Mouse (Mus musculus) retina, adult 2 months (tissue): ENCODE data around the gene Gfod2.
A peak's percentile ranks its signal among the peaks of the same experiment; 100 is the strongest.

Experiments
- DNase-seq: peaks from one replicate; pipeline ENCODE4 v3.0.0-alpha.2; 2012; ENCODE audit warnings: low read depth, low spot score

The Gfod2 gene

DNA sequence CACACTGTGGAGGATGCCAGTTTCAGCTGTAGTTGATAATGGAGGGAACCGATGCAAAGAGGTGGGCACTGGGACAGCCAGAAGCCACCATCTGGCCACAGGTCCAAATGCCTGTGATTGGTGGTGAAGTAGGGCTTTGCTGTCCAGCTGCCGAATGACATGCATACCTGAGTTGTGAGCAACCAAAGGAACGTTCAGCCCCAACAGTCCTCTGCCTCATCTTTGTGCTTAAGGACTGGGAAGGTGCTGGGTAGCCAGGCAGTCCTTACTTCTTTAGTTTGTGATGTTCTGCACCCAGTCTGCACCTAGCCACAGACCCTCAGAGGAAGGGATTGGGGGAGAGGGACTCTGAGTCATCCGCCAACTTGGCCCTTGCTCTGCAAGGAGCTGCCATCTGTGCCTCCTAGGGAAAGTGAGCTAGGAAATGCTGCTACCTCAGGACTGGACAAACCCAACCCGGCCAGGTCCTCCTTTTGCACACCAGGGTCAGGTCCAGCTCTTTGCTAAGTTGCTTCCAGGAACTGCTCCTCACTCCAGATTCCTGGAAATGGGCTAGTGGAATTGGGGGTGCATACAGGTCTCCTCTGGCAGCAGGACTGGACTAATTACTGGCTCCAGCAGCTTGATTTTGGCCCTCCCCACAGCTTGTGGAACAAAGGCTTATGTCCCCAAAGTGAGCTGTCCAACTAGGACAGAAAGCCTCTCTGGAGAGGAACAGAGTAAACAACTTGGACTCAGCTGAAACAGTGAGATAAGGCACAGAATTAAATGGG, 10.2 kb upstream of the Gfod2 start:
- DNase-seq, result no peak

DNA sequence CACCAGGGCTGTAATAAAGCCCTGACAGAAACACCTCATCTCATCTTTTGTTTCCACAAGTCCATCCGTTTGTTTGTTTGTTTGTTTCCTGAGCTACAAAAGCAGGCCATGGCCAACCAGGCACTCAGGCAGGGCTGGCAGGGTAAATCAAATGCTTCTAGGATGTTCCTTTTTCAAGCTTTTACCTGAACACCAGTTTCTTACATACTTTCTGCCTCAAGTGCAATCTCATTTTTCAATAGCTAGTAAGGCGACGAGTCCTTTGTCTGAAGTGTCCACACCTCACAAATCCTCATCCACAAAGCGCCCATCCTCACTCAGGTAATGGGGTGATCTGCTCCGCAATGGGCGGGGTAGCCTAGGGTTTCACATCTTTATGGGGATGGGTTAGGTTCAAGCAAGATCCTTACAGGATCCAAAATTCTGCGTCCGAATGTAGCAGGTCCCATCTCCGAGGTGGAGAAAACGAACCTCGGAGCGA, 628 bp downstream of the Gfod2 start:
- DNase-seq, result no peak

DNA sequence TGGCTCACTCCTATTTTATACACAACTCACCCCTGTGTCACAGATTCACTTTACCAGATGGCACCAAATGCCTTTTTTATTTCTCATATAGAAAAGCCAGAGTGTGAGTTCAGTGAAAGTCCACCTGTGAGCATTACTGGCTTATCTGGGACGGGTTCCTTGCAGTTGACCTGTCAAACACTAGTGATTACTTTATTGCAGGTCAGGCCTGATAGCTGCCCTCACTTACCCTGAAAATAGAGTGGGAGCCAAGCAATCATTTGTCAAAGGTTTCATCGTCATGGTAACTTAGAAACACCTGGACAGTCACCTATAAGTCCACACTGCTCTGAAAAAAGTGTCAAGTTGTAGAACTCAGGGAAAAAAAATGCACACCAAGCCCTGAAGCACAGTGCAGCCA, 3.8 kb downstream of the Gfod2 start:
- DNase-seq, result no peak

DNA sequence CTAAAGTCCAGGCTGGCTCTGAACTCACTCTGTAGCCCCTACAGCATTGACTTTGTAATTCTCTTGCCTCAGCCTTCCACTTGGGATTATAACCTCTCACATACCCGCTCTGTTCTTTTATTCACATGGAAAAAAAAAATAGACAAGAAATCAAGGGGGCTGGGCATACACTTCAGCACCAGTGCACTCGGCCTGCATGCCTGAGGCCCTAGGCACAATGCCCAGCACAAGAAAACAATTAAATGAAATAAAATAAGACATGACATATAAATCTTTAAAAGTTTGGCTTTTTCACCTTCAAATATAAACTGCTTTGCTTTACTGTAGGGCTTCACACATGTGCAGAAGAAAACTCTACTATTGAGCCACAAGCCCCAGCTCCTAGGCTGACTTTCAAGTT, 4.5 kb downstream of the Gfod2 start:
- no peak for DNase-seq

DNA sequence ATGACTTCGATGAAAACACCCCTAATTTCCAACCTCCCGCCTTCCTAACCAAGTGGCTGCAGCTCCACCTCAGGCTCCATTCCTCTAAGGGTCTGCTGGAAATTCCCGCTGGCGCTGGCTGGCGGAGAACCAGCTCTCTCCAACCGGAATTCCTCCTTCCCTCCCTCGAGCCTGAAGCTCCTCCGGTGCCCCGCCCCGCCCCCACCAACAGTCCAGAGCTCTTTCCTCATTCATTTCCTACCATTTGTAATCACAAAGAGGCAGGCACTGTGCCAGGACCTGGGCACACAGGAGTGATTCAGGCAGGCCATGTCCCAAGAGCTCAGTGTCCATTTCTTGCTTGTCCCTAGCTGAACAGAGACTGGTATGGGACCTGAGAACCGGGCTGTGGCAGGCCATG, 7.9 kb downstream of the Gfod2 start:
- DNase-seq, result no peak

DNA sequence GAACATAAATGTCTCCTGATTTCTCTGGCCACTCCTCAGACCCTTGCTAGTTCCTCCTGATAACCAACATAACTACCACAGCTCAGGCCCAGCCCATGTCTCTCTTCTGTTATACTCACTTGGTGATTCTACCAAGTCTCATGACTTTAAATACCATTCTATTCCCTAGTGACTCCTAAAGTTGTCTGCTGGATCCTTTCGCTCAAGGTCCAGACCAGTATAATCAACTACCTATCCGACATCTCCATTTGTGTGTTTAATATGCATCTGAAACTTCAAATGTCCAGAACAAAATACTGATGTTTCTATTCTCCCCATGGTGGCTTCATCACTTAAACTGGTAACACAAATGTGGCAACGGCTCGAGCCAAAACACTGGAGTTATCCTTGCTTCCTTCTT, 15.2 kb downstream of the Gfod2 start:
- DNase-seq, result no peak

DNA sequence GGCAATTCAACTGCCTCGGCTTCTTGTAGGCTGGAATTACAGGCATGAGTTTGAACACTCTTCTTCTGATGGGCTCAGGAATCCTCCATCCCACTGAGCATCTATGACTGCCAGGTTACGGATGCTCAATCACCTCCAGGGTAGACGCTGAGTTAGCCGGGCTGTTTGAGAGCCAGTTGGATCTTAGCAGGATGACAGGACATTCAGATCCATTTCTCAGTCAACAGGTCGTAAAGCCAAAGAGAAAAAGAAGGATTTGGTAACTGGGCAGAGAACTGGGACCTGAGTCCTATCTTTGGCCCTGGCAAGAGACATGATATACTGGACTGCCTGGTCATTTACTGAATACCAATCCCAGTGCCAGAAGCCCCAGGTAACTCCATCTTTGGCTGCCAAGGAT, 19.2 kb downstream of the Gfod2 start:
- no peak for DNase-seq

DNA sequence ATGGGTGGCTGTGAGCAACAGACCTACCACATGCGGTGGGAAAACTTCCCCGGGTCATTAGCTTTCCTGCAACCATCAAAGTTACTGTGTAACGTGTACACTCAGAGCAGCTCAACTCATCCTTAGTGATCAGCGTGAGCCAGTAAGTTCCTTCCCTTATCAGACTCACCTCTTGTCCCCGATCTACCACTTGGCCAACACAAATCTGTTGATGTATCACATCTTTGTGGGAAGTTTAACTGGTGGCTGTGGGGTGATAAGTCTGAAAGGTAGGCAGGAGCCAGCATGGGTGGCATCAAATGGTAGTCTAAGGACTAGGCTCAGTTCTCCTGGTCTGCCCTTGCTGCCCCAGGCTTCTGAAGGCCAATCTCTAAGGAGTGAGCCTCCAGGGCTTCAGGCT, 26.3 kb downstream of the Gfod2 start:
- DNase-seq, result no peak

DNA sequence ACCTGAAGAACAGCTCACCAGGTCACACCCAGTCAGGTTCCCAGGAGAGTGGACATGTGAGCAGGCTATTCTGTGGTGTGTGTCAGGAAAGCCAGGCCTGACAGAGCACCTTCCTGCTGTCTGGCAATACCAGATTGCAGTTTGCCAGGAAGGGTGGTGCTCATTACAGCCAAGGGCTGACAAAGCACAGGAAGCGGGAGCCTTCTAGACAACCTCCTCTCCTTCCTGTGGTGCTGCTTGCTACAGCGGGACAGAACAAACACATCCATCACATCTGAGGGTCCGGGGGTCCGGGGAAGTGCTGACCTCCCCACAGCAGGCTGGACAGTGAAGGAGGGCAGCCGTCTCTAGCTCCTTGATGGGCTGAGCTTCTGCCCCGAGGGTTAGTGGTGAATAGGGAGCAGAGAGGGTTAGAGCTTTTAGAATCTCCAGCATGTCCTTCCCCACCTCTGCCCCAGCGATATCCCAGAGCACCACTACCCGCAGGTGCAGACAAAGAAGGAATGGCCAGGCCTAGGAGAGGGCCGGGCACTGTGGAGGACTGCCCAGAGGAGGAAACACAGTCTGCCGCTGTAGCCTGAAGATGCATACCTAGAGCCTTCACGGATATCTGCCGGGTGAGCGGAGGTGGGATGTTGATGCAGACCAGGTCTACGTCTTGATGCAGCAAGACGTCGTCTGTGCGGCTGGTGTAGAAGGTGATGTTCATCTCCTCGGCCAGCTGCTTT, 30.9 kb downstream of the Gfod2 start:
- DNase-seq, result no peak

DNA sequence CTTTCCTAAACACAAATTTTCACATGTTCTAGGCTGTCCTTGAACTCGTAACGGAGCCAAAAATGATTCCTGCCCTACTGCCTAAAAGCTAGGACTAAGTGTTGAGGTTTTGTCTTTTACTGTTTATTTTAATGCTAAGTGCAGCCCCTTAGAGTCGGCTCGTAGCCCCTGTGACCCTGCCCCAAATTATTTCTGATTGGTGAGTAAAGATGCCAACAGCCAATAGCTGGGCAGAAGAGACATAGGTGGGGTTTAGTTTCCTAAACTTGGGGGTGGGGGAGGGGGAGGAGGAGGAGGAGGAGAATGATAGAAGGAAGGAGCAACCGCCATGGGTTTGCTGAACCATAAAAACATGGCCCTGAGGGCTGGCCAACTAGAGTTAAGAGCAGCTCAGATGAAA, 32.7 kb downstream of the Gfod2 start:
- no peak for DNase-seq

DNA sequence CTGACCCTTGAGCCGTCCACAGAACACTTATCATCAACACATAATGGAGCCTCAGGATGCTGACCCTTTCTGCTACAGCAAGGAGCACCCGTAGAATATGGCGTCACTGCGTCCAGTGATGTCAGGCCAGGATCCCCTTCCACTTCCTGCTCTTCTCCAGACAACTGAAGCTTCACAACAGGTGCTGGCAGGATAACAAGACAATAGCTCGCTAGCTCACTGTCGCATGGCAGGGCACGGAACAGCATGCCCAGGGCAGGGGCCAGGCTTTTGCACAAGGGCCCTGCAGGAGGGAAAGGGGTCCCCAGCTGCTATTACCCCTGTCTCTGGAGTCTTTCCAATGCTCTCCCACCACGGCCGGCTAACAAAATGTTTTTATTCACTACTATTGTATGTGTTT, 35.6 kb downstream of the Gfod2 start:
- DNase-seq, result no peak

DNA sequence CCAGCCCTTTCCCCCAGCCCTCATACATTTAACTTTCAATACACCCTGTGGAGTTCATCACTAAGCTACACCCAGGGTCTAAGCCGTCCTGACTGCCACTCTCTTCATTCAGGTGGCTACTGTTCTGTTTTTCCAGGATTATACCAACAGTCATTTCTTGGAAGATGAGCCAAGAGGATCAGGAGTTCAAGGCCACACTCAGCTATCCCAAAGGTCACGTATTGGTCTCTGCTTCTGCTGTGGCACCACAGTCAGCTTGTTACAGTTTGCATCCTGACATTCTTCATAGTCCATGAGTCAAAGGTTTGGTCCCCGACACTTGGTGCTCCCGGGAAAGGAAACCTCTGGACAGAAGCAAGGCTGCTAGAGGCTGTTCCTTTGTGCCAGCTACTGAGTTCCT, 38.8 kb downstream of the Gfod2 start:
- no peak for DNase-seq

DNA sequence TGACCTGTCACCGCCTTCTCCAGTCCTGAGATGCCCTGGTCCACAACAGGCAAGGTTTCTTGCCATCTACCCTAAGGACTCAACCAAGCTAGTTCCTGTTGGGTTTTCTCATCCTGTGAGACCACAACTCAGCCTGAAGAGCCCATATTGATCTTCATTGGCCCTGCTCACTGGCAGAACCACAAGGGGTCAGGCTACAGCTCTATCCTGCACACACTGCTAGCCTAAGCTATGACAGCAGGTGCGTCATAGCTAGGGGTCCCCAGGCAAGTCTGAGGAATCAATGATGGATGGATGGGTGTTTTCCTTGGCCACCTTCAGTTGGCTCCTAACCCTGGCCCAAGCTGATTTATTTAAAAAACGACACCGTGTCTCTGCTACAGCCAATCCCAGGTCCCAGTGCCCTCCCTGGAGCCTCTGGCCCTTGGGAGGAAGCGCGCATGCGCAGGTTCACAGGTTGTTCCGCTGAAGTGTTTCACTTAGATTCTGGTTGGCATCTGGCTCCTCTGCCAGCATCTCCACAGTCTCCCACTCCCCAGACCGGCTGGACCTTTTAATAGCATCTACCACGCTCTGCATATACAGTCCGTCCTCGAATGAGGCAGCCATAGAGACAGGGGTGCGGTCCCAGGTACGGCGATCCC, 42.0 kb downstream of the Gfod2 start:
- no peak for DNase-seq

DNA sequence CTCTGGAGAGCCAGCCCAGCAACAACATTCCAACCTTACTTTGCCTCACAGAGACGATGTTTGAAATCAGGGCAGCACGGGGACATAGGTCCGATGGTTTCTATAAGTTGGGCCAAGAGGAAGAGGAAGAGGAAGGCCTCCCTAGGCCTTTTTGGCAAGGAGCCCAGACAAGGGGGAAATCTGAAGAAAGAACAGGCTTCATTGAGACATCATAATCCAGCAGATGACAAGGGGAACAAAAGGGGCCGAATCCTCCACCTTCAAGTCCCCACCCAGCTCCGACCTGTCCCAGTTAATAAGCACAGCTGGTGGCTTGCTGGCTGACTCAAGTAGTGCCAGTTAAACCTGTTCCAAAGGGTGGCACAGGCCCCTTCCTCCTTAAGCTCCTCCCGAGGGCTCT, 43.4 kb downstream of the Gfod2 start:
- no peak for DNase-seq

DNA sequence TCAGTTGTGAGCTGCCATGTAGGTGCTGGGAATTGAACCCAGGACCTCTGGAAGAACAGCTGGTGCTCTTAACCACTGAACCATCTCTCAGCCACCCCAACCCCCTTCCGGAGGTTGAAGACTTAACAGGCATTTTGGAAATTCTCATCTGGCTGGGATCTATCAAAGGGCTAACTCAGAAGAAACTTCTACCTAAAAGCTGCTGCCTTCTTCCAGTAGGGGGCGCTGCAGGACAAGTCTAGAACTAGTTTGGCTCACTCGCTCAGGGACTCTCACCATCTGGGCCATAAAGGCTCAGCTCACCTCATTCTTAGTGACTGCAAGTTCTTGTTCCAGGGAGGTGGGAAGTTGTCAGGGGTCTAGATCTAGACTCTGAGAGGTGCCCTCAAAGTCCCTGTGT, 44.3 kb downstream of the Gfod2 start:
- peak; percentile 76 for DNase-seq

DNA sequence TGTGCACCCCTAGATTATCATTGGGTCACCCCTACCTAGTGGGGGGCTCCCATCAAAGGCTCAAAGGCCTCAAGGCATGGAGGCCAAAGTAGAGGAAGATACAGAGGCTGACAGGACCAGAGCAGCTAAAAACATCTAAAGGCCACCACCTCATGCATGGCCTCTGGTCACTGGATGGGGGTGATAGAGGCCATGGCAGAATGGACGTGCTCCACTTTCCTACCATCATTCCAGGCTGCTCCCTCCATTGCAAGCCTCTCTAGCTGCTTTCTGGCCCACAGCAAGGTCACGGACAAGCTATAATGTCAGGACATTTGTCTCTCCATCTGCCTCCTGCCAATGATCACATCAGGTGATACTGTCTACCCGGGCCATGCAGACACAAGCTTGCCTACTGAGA, 46.2 kb downstream of the Gfod2 start:
- DNase-seq, result no peak

DNA sequence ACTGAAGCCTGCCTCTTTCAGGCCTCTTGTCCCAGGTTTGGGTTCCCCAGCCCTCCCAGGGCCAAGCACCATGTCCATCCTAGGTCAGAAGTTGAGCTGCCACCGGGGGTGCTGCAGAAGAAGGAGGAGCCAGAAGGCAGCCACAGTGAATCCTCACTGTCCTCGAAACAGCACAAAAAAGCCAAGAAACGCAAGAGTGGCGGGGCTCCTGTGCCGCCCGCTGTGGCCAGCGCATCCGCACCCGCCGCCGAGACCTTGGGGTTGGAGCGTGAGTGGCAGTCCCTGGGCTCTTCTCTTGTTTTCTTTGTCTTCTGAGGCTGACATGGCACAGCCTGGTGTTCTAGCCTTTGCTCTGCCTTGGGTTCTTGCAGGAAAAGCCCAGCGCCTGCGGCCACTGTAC, 49.1 kb downstream of the Gfod2 start:
- no peak for DNase-seq

DNA sequence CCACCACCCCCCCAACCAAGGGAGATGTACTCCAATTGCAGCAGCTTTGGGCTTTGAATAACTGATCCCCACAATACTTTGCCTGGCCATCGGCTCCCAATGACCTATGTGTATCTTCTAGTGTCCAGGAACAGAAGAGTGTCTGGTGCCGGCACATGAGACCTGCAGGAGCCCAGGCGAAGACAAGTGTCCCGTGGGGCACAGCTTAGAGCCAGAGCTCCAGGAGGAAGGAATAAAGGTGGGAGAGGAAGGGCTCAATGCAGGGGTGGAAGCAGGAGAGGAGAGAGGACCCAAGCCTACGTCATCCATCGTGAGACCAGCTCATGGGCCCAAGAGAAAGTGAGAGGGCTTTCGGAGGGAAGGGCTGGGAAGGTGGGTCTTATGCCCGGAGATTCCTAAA, 49.8 kb downstream of the Gfod2 start:
- no peak for DNase-seq

DNA sequence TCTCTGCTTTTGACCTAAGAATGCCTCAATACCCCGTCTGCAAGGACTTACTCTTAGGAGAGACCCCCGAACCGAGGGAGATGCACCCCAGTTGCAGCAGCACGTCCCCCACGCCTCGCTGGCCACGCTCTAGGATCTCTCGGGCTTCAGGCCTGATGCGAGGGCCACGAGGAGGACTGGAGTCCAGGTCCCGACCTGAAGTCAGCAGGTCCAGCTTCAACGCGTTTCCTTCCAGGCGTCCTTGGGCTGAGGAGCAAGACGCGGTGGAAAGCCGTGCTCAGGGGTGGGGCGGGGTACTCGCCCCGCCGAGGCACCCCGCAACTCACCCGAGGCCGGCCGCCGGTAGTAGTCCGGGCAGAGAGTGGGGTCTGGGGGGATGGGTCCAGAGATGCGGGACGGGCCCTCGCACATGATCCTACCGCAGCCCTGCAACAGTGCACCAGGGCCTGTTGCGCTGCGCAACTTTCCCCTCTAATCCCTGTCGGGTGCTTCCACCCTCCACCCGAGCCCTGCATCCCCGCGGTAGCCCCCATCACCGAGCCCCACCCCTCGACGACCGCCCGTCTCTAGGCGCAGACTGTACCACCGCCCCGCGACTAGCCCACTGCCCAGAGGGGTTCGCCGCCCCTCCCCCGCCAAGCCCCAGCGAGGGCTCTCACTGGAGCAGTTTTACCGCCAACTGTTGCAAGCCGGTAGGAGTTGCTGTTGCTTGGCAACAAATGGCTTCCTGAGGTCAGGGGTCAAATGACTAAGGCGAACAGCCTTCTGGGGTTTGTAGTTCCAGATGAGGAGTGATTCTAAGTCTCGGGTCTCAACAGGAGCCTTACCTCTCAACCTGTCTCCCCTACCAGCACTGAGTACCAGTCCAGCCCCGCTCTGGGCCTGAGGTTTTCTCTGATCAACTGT, 50.7 kb downstream of the Gfod2 start, which contains the start of the genes 4933405L10Rik and Enkd1:
4933405L10Rik (plus strand) TSS at position 158 of the 906 bp plus-strand sequence.
Enkd1 (minus strand) TSS at position 713 of the 906 bp plus-strand sequence.
- DNase-seq, result peak; percentile 83

DNA sequence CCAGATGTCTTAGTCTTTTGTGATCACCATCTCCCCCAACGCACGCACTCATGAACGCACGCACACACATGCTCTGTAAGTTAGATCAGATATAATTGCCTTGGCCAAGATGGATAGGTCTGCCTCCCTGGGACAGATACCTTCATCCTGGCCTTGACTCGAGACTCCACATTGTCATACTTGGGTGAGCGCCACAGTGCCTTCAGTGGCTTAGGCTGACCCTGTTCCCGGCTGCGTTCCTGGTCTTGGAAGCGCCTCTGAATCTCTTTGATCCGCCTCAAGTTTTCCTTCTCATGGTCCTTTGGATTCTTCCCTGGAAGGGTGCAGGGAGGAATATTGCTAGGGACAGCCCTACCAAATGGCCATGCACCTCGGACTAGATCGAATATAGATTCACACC, 52.0 kb downstream of the Gfod2 start:
- DNase-seq, result no peak

DNA sequence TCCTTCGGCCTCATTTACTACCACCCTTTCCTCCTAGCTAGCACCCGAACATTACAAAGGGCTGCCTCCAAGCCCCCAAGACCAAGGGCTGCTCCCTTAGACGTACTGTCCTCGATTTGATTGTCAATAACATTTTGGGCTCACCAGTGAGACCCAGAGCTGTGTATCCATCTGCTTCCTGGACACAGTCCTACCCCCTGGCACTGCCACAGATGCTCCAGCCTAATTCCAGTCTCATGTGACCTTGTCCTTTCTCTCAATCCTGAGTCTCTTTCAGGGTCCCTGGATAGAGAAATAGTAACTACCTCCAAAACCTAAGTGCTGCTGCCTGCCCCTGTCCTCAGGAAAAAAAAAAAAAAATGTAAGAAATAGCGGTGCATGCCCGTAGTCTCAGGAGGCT, 53.5 kb downstream of the Gfod2 start:
- no peak for DNase-seq
